Mouse (Mus musculus): ENCODE measurements around the gene Gm3020. TPM values are rescaled to one million over a fixed set of nuclear protein-coding genes. Genes with fewer than 3 reads are reported as not detected.
"Not testable (repeated sequence)": the region's sequence is repeated elsewhere in the genome, so short reads cannot be mapped to it uniquely, and the experiment has no call there.

The Gm3020 gene
- not detected for total RNA-seq (2021)
- long read RNA-seq, experiment 1, result 0 reads
- long read RNA-seq, experiment 2, result 0 reads

GRCm38 (mm10) chr14:3651730-3652129, at the start of gene Gm3020:
Gm3020 (plus strand) TSS chr14:3652030.
- not testable (repeated sequence) for DNase-seq (ENCODE audit: low spot score in 2 of 2)

DNA sequence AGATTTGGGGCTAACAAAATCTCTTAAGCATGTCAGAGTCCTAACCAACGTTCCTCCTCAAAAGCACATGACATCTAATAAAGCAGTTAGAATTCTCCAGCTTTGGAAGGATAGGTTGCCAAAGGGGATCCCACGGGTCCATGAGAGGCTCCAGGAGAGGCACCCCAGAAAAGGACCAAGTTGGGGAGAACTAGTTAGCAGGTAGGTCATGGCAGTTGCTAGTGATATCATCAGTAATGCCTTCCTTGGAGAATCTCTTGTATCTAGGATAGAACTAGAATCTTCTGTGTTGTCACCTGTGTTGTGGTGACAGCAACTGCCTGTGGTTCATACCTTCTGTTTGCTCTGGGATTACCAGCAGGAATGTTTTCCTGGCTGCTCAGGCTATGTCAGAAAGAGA, 17.6 kb upstream of the Gm3020 start, which contains the start of gene Gm3012:
Gene Gm3012, plus strand, starts transcription at position 301 of the 400 bp plus-strand sequence.
- not testable (repeated sequence) for DNase-seq (ENCODE audit: low spot score in 2 of 2)

DNA sequence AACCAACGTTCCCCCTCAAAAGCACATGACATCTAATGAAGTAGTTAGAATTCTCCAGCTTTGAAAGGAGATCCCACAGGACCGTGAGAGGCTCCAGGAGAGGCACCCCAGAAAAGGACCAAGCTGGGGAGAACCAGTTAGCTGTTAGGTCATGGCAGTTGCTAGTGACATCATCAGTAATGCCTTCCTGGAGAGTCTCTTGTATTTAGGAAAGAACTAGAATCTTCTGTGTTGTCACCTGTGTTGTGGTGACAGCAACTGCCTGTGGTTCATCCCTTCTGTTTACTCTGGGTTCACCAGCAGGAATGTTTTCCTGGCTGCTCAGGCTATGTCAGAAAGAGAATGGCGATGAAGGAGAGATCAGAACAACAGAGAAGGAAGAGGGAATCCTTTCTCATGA, 36.7 kb downstream of the Gm3020 start, which contains the start of gene Gm3043:
Gene Gm3043, plus strand, starts transcription at position 301 of the 400 bp plus-strand sequence.
- DNase-seq (ENCODE audit: low spot score in 2 of 2), result not testable (repeated sequence)

Other genes starting within 250 kb of the Gm3020 start
- not detected for gene Gm10409, start 239.4 kb upstream of the Gm3020 start, total RNA-seq (2021)
- not detected for gene Gm3005, start 223.9 kb upstream of the Gm3020 start, total RNA-seq (2021)
- not detected for gene Gm10408, start 202.7 kb upstream of the Gm3020 start, total RNA-seq (2021)
- gene Gm3012, start 17.5 kb upstream of the Gm3020 start, total RNA-seq (2021), result not detected
- gene Gm3043, start 36.8 kb downstream of the Gm3020 start, total RNA-seq (2021), result not detected
- gene Gm3002, start 158.0 kb downstream of the Gm3020 start, total RNA-seq (2021), result not detected
- gene Gm3033, start 194.2 kb downstream of the Gm3020 start, total RNA-seq (2021), result not detected
- not detected for gene Gm2916, start 232.1 kb downstream of the Gm3020 start, total RNA-seq (2021)

Data from adrenal gland, adult 18-20 months (tissue).